Mouse (Mus musculus) testis, postnatal 10 days (tissue): Measurements from ENCODE around the gene Gnat3.
"Not testable (repeated sequence)": the region's sequence is repeated elsewhere in the genome, so short reads cannot be mapped to it uniquely, and the experiment has no call there.

Experiments
- DNase-seq: peaks from one replicate; pipeline ENCODE4 v3.0.0; 2021; ENCODE audit warnings: low spot score

Gene Gnat3

GRCm38 (mm10) chr5:17962249-17962648 is at the start of gene Gnat3:
TSS of gene Gnat3 (plus strand) at chr5:17962549.
- DNase-seq = no peak

GRCm38 (mm10) chr5:17918966-17919365 is 43.4 kb upstream of the Gnat3 start:
- DNase-seq = no peak

- DNase-seq = no peak
Measured at GRCm38 (mm10) chr5:17923648-17924047, 38.7 kb upstream of the Gnat3 start.

GRCm38 (mm10) chr5:17924085-17924518 is 38.2 kb upstream of the Gnat3 start:
- no peak for DNase-seq

GRCm38 (mm10) chr5:17928471-17928870 is 33.9 kb upstream of the Gnat3 start:
- no peak for DNase-seq

- no peak for DNase-seq
Measured at GRCm38 (mm10) chr5:17929006-17929567, 33.3 kb upstream of the Gnat3 start.

GRCm38 (mm10) chr5:17931588-17931987 is 30.8 kb upstream of the Gnat3 start:
- not testable (repeated sequence) for DNase-seq

GRCm38 (mm10) chr5:17934501-17934900 is 27.8 kb upstream of the Gnat3 start:
- DNase-seq = no peak

- no peak for DNase-seq
Measured at GRCm38 (mm10) chr5:17938170-17938939, 24.0 kb upstream of the Gnat3 start.

- no peak for DNase-seq
Measured at GRCm38 (mm10) chr5:17956468-17956867, 5.9 kb upstream of the Gnat3 start.

- peak; percentile 43 for DNase-seq
Measured at GRCm38 (mm10) chr5:17969704-17970390, 7.5 kb downstream of the Gnat3 start.

GRCm38 (mm10) chr5:17970391-17970730 is 8.0 kb downstream of the Gnat3 start:
- DNase-seq = no peak

- no peak for DNase-seq
Measured at GRCm38 (mm10) chr5:17980501-17981121, 18.3 kb downstream of the Gnat3 start.

GRCm38 (mm10) chr5:17982770-17983169 is 20.4 kb downstream of the Gnat3 start:
- no peak for DNase-seq

- DNase-seq = no peak
Measured at GRCm38 (mm10) chr5:17984522-17984921, 22.2 kb downstream of the Gnat3 start.

GRCm38 (mm10) chr5:17986611-17987010 is 24.3 kb downstream of the Gnat3 start:
- DNase-seq = no peak

GRCm38 (mm10) chr5:17990618-17991017 is 28.3 kb downstream of the Gnat3 start:
- no peak for DNase-seq

GRCm38 (mm10) chr5:17999570-17999969 is 37.2 kb downstream of the Gnat3 start:
- DNase-seq = no peak

GRCm38 (mm10) chr5:18000185-18000584 is 37.8 kb downstream of the Gnat3 start:
- DNase-seq = no peak

GRCm38 (mm10) chr5:18001646-18002045 is 39.3 kb downstream of the Gnat3 start:
- no peak for DNase-seq

GRCm38 (mm10) chr5:18003675-18004074 is 41.3 kb downstream of the Gnat3 start:
- DNase-seq = no peak

GRCm38 (mm10) chr5:18004824-18005611 is 42.7 kb downstream of the Gnat3 start:
- DNase-seq = no peak
